Mouse (Mus musculus): ENCODE measurements at regions not wholly inside any gene's neighbourhood (a gene's known extent, or its start where the extent isn't known, plus 50 kb on each side); places are given as distances from the start of the nearest gene placed in this dataset.
"Not testable (repeated sequence)": the region's sequence is repeated elsewhere in the genome, so short reads cannot be mapped to it uniquely, and the experiment has no call there.

DNA sequence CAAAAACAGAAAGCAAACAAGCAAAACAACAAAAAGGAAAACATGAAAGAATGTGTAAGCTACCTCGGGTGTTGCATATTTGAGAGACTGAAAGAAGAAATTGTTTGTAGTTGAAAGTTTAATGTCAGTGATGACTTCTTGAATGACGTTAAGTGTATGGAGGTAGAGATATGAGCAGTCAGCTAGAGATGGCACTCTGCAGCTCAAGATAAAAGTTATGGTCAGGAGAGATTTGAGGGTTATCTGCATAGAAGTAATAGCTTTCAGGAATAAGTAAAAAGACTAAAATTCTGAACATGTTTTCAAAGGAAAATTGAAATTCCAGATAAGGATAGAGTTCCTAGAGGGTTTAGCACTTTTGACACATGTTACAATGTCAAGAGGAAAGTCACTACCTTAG, 141.7 kb upstream of the Diaph2 start:
- TF ChIP-seq EP300 (IDR thresholded peaks at IDR 0.05; ENCODE audit: low read depth in 1 of 2, low read length in 2 of 2): peak; percentile 96
- TF ChIP-seq GATA1 (IDR thresholded peaks at IDR 0.05; ENCODE audit: low read depth, low read length): peak; percentile 97
- TF ChIP-seq KAT2A (conservative IDR thresholded peaks at IDR 0.05; ENCODE audit: low read depth, low read length): 0 out of 2 replicates have a peak, but pooled peaks have one; percentile 18
- TF ChIP-seq BHLHE40 (IDR thresholded peaks at IDR 0.05; ENCODE audit: borderline replicate concordance, low read depth, low read length): 0 out of 2 replicates have a peak, but pooled peaks have one; percentile 4
- TF ChIP-seq USF1 (IDR thresholded peaks at IDR 0.05; ENCODE audit: low read depth, low read length): no peak
- TF ChIP-seq TCF12 (IDR thresholded peaks at IDR 0.05; ENCODE audit: low read depth, low read length): peak; percentile 98
- no peak for TF ChIP-seq ELF1 (IDR thresholded peaks at IDR 0.05; ENCODE audit: low read depth, low read length)
- TF ChIP-seq ZMIZ1 (IDR thresholded peaks at IDR 0.05; ENCODE audit: low read depth, low read length): no peak
- TF ChIP-seq MAFK (IDR thresholded peaks at IDR 0.05; ENCODE audit: borderline replicate concordance, low read depth, low read length): peak; percentile 13; the same call in 1 of the 2 replicates
- TF ChIP-seq RAD21 (IDR thresholded peaks at IDR 0.05; ENCODE audit: low read depth, low read length): no peak
- peak; percentile 82 for TF ChIP-seq ETS1 (IDR thresholded peaks at IDR 0.05; ENCODE audit: low read depth, low read length)
- no peak for TF ChIP-seq TBP (IDR thresholded peaks at IDR 0.05; ENCODE audit: low read depth, low read length)
- TF ChIP-seq MYB (IDR thresholded peaks at IDR 0.05; ENCODE audit: low read depth, low read length): 0 out of 2 replicates have a peak, but pooled peaks have one; percentile 46
- 0 out of 2 replicates have a peak, but pooled peaks have one; percentile 0 for TF ChIP-seq SMC3 (IDR thresholded peaks at IDR 0.05; ENCODE audit: low read depth, low read length)
- no peak for TF ChIP-seq POLR2AphosphoS2 (IDR thresholded peaks at IDR 0.05; ENCODE audit: low read length)
- TF ChIP-seq HCFC1 (IDR thresholded peaks at IDR 0.05; ENCODE audit: low read depth, low read length): 0 out of 2 replicates have a peak, but pooled peaks have one; percentile 28
- peak; percentile 29; the same call in 1 of the 2 replicates for TF ChIP-seq SIN3A (IDR thresholded peaks at IDR 0.05; ENCODE audit: low read length)
- TF ChIP-seq TAL1 (IDR thresholded peaks at IDR 0.05; ENCODE audit: low read length): peak; percentile 49
- no peak; the same call in 1 of the 2 replicates for TF ChIP-seq JUND (IDR thresholded peaks at IDR 0.05; ENCODE audit: low read depth, low read length)
- TF ChIP-seq RCOR1 (IDR thresholded peaks at IDR 0.05; ENCODE audit: low read depth, low read length): peak; percentile 93
- 0 out of 2 replicates have a peak, but pooled peaks have one; percentile 21 for TF ChIP-seq MAX (IDR thresholded peaks at IDR 0.05; ENCODE audit: low read length)
- Histone ChIP-seq H3K27ac (ENCODE audit: control insufficient read depth, low read depth, low read length) (no peak overlapping the region), H3K27me3 (ENCODE audit: control insufficient read depth in 1 of 2, insufficient read depth in 2 of 2, low read length in 2 of 2) (no peaks in the 10 kb centered on the region), H3K79me2 (ENCODE audit: control insufficient read depth, insufficient read depth, low read length, poor library complexity) (no peaks in the 10 kb centered on the region), H3K4me3 (ENCODE audit: control insufficient read depth in 1 of 2, insufficient read depth in 1 of 2, low read depth in 2 of 2, low read length in 2 of 2) (peak overlapping the region in 1 of 2 experiments; percentile 47; a peak in 2 of 4 replicates), H3K36me3 (ENCODE audit: control insufficient read depth in 1 of 2, insufficient read depth in 2 of 2, low read length in 2 of 2) (peaks cover 0 to 12% of the 10 kb centered on the region in 2 experiments; a peak in 2 of 4 replicates), H3K9me3 (replicated peaks; ENCODE audit: insufficient read depth, low read length) (no peaks in the 10 kb centered on the region; the same call in 1 of the 2 replicates), H3K4me1 (ENCODE audit: control insufficient read depth in 1 of 2, insufficient read depth in 2 of 2, low read length in 2 of 2) (peaks cover 4 to 9% of the 10 kb centered on the region in 2 experiments; a peak in 2 of 4 replicates), H3K9ac (ENCODE audit: control insufficient read depth, low read depth, low read length, poor library complexity, severe bottlenecking) (no peak overlapping the region)
- DNase-seq (ENCODE audit: low read depth, low spot score): peak; percentile 60

GRCm38 (mm10) chrX:129611500-129611899, 138.0 kb upstream of the Diaph2 start:
- H3K4me3 ChIP-seq (ENCODE audit: control insufficient read depth in 1 of 2, insufficient read depth in 1 of 2, low read depth in 2 of 2, low read length in 2 of 2); H3K9ac ChIP-seq (ENCODE audit: control insufficient read depth, low read depth, low read length, poor library complexity, severe bottlenecking); H3K79me2 ChIP-seq (ENCODE audit: control insufficient read depth, insufficient read depth, low read length, poor library complexity); H3K4me1 ChIP-seq (ENCODE audit: control insufficient read depth in 1 of 2, insufficient read depth in 2 of 2, low read length in 2 of 2); H3K9me3 ChIP-seq (replicated peaks; ENCODE audit: insufficient read depth, low read length); H3K27me3 ChIP-seq (ENCODE audit: control insufficient read depth in 1 of 2, insufficient read depth in 2 of 2, low read length in 2 of 2): not testable (repeated sequence)
- TF ChIP-seq ETS1 (IDR thresholded peaks at IDR 0.05; ENCODE audit: low read depth, low read length) (0 out of 2 replicates have a peak, but pooled peaks have one; percentile 42), EP300 (IDR thresholded peaks at IDR 0.05; ENCODE audit: low read depth in 1 of 2, low read length in 2 of 2) (peak; percentile 48 to 69; a peak in 3 of 4 replicates), GATA1 (IDR thresholded peaks at IDR 0.05; ENCODE audit: low read depth, low read length) (peak; percentile 60)
- H3K27ac ChIP-seq (ENCODE audit: control insufficient read depth, low read depth, low read length): peak overlapping the region; percentile 63
- H3K36me3 ChIP-seq (ENCODE audit: control insufficient read depth in 1 of 2, insufficient read depth in 2 of 2, low read length in 2 of 2): peaks cover 0 to 12% of the 10 kb centered on the region in 2 experiments; a peak in 2 of 4 replicates
- DNase-seq (ENCODE audit: low read depth, low spot score): peak; percentile 75

Measured in MEL (cell line).